Mouse (Mus musculus) 3134 (cell line): ENCODE data around the gene Nlrp6.
A peak's percentile ranks its signal among the peaks of the same experiment; 100 is the strongest.

Experiments
- DNase-seq: peaks from one replicate; pipeline ENCODE4 v3.0.0-alpha.2; 2011; ENCODE audit warnings: low spot score; ENCODE audit not compliant: insufficient read length; ENCODE audit errors: extremely low read depth

Gene Nlrp6

GRCm38 (mm10) chr7:140908634-140909107 is 12.0 kb upstream of the Nlrp6 start:
- DNase-seq = peak; percentile 48

GRCm38 (mm10) chr7:140912293-140912692 is 8.4 kb upstream of the Nlrp6 start:
- DNase-seq = no peak

- no peak for DNase-seq
Observed at GRCm38 (mm10) chr7:140912846-140913482, 7.7 kb upstream of the Nlrp6 start.

GRCm38 (mm10) chr7:140914031-140914690 is 6.5 kb upstream of the Nlrp6 start:
- no peak for DNase-seq

GRCm38 (mm10) chr7:140919911-140920310 is 791 bp upstream of the Nlrp6 start:
- no peak for DNase-seq

- DNase-seq = no peak
Observed at GRCm38 (mm10) chr7:140921225-140921975, 698 bp downstream of the Nlrp6 start.

- DNase-seq = no peak
Observed at GRCm38 (mm10) chr7:140922398-140923069, 1.8 kb downstream of the Nlrp6 start.

GRCm38 (mm10) chr7:140923070-140923775 is 2.5 kb downstream of the Nlrp6 start:
- DNase-seq = no peak

GRCm38 (mm10) chr7:140927181-140927580 is 6.5 kb downstream of the Nlrp6 start:
- no peak for DNase-seq

GRCm38 (mm10) chr7:140938436-140938835 is 17.7 kb downstream of the Nlrp6 start:
- DNase-seq = no peak

GRCm38 (mm10) chr7:140938896-140939295 is 18.2 kb downstream of the Nlrp6 start:
- DNase-seq = no peak

- no peak for DNase-seq
Observed at GRCm38 (mm10) chr7:140939669-140940171, 19.0 kb downstream of the Nlrp6 start.

- DNase-seq = peak; percentile 96
Observed at GRCm38 (mm10) chr7:140941222-140942051, 20.7 kb downstream of the Nlrp6 start, which contains the start of gene Pgghg. Gene Pgghg (plus strand): TSS chr7:140941391.

- DNase-seq = no peak
Observed at GRCm38 (mm10) chr7:140942341-140942740, 21.6 kb downstream of the Nlrp6 start.

- DNase-seq = no peak
Observed at GRCm38 (mm10) chr7:140942811-140943210, 22.1 kb downstream of the Nlrp6 start.

- DNase-seq = no peak
Observed at GRCm38 (mm10) chr7:140943356-140943755, 22.7 kb downstream of the Nlrp6 start.

GRCm38 (mm10) chr7:140944236-140944635 is 23.5 kb downstream of the Nlrp6 start:
- DNase-seq = no peak

GRCm38 (mm10) chr7:140945247-140945646 is 24.5 kb downstream of the Nlrp6 start:
- no peak for DNase-seq

GRCm38 (mm10) chr7:140946311-140946710 is 25.6 kb downstream of the Nlrp6 start:
- DNase-seq = no peak
